Mouse (Mus musculus) adrenal gland, postnatal 36 days (tissue): ENCODE measurements around the gene Map3k12. TPM values are rescaled to one million over a fixed set of nuclear protein-coding genes. Genes with fewer than 3 reads are reported as not detected.

Experiments used
- DNase-seq, 2 experiments: peaks; one replicate each; pipeline ENCODE4 v3.0.0; 2021; ENCODE audit warnings: mixed read lengths in 1 of 2
- total RNA-seq, 2 experiments: library from RNA; stranded (reverse); gene quantifications; 2 replicates each; pipeline ENCODE4 v1.2.3; 2021

The Map3k12 gene
- total RNA-seq, 2 experiments from 2014 or later = 8.0 to 8.9 TPM

- DNase-seq = no peak
Measured at GRCm38 (mm10) chr15:102503447-102503846, 13.4 kb downstream of the Map3k12 start, which contains the start of gene Gm10337. TSS of gene Gm10337 (plus strand) at chr15:102503722.

GRCm38 (mm10) chr15:102502254-102502840 lies 14.5 kb downstream of the Map3k12 start:
- no peak for DNase-seq

- DNase-seq = no peak
Measured at GRCm38 (mm10) chr15:102501084-102501814, 15.6 kb downstream of the Map3k12 start.

GRCm38 (mm10) chr15:102500479-102500878 lies 16.4 kb downstream of the Map3k12 start:
- no peak for DNase-seq

GRCm38 (mm10) chr15:102499851-102500250 lies 17.0 kb downstream of the Map3k12 start:
- no peak for DNase-seq

GRCm38 (mm10) chr15:102499370-102499769 lies 17.5 kb downstream of the Map3k12 start:
- no peak for DNase-seq

- no peak for DNase-seq
Measured at GRCm38 (mm10) chr15:102498322-102498721, 18.5 kb downstream of the Map3k12 start.

GRCm38 (mm10) chr15:102487664-102488063 lies 29.2 kb downstream of the Map3k12 start:
- no peak for DNase-seq

- no peak for DNase-seq
Measured at GRCm38 (mm10) chr15:102485853-102486252, 31.0 kb downstream of the Map3k12 start.

- no peak for DNase-seq
Measured at GRCm38 (mm10) chr15:102483136-102483535, 33.7 kb downstream of the Map3k12 start.

- DNase-seq = no peak
Measured at GRCm38 (mm10) chr15:102474520-102474919, 42.3 kb downstream of the Map3k12 start.

GRCm38 (mm10) chr15:102473246-102473645 lies 43.6 kb downstream of the Map3k12 start:
- no peak for DNase-seq

GRCm38 (mm10) chr15:102471727-102472126 lies 45.1 kb downstream of the Map3k12 start:
- DNase-seq = no peak

- no peak for DNase-seq
Measured at GRCm38 (mm10) chr15:102471295-102471645, 45.6 kb downstream of the Map3k12 start.

GRCm38 (mm10) chr15:102470605-102471294 lies 46.1 kb downstream of the Map3k12 start:
- DNase-seq = peak; percentile 81 to 89

- DNase-seq = peak; percentile 98
Measured at GRCm38 (mm10) chr15:102470183-102470604, 46.7 kb downstream of the Map3k12 start, which contains the start of gene Pcbp2. TSS of gene Pcbp2 (plus strand) at chr15:102470539.

GRCm38 (mm10) chr15:102468675-102469370 lies 48.0 kb downstream of the Map3k12 start:
- DNase-seq = no peak

GRCm38 (mm10) chr15:102463666-102464065 lies 53.2 kb downstream of the Map3k12 start:
- peak in 1 of 2 experiments; percentile 32 for DNase-seq

GRCm38 (mm10) chr15:102461430-102462075 lies 55.3 kb downstream of the Map3k12 start:
- no peak for DNase-seq

GRCm38 (mm10) chr15:102460971-102461370 lies 55.9 kb downstream of the Map3k12 start:
- no peak for DNase-seq

GRCm38 (mm10) chr15:102460409-102460808 lies 56.5 kb downstream of the Map3k12 start:
- DNase-seq = no peak

- no peak for DNase-seq
Measured at GRCm38 (mm10) chr15:102459847-102460246, 57.0 kb downstream of the Map3k12 start.
